Mouse (Mus musculus): ENCODE results near the gene Ccs. TPM values are rescaled to one million over a fixed set of nuclear protein-coding genes. Genes with fewer than 3 reads are reported as not detected.
"Not testable (repeated sequence)": the region's sequence is repeated elsewhere in the genome, so short reads cannot be mapped to it uniquely, and the experiment has no call there.

The Ccs gene
- total RNA-seq (2021), result 10 to 100 TPM; 40.7 to 44.0 TPM
- long read RNA-seq, experiment 1, transcript Ccs-201 (8 exons, 1,067 nt), result major isoform, 24 of 27 reads
- long read RNA-seq, experiment 1, partial matches to known transcripts, result 2 of 27 reads
- long read RNA-seq, experiment 1, other reads (novel, unspliced or antisense), result 0 of 27 reads
- long read RNA-seq, experiment 2, transcript Ccs-201 (8 exons, 1,067 nt), result major isoform, 29 of 34 reads
- long read RNA-seq, experiment 2, partial matches to known transcripts, result 3 of 34 reads
- long read RNA-seq, experiment 2, other reads (novel, unspliced or antisense), result 2 of 34 reads

- DNase-seq (ENCODE audit: low spot score in 2 of 2), result peak; percentile 90 to 96
These were observed at the start of gene Ccs, which contains the start of gene Ccdc87 for GRCm38 (mm10) chr19:4839149-4839548. TSS of gene Ccs (minus strand) at chr19:4839332. TSS of gene Ccdc87 (plus strand) at chr19:4839366.

- no peak for DNase-seq (ENCODE audit: low spot score in 2 of 2)
These were observed 44.8 kb upstream of the Ccs start for GRCm38 (mm10) chr19:4883961-4884360.

GRCm38 (mm10) chr19:4879324-4879703 is 40.2 kb upstream of the Ccs start:
- no peak for DNase-seq (ENCODE audit: low spot score in 2 of 2)

- peak; percentile 90 to 94 for DNase-seq (ENCODE audit: low spot score in 2 of 2)
These were observed 39.5 kb upstream of the Ccs start, which contains the start of gene Zdhhc24 for GRCm38 (mm10) chr19:4878405-4879323. TSS of gene Zdhhc24 (plus strand) at chr19:4878668.

GRCm38 (mm10) chr19:4877785-4878184 is 38.7 kb upstream of the Ccs start, which contains the start of gene Actn3:
TSS of gene Actn3 (minus strand) at chr19:4877909.
- peak in 1 of 2 experiments; percentile 41 for DNase-seq (ENCODE audit: low spot score in 2 of 2)

GRCm38 (mm10) chr19:4876755-4877154 is 37.6 kb upstream of the Ccs start:
- no peak for DNase-seq (ENCODE audit: low spot score in 2 of 2)

- no peak for DNase-seq (ENCODE audit: low spot score in 2 of 2)
These were observed 37.1 kb upstream of the Ccs start for GRCm38 (mm10) chr19:4876241-4876640.

- DNase-seq (ENCODE audit: low spot score in 2 of 2), result not testable (repeated sequence)
These were observed 35.5 kb upstream of the Ccs start for GRCm38 (mm10) chr19:4874613-4875012.

- no peak for DNase-seq (ENCODE audit: low spot score in 2 of 2)
These were observed 26.0 kb upstream of the Ccs start for GRCm38 (mm10) chr19:4865147-4865546.

- DNase-seq (ENCODE audit: low spot score in 2 of 2), result no peak
These were observed 23.9 kb upstream of the Ccs start for GRCm38 (mm10) chr19:4863048-4863447.

GRCm38 (mm10) chr19:4859081-4859480 is 19.9 kb upstream of the Ccs start:
- DNase-seq (ENCODE audit: low spot score in 2 of 2), result no peak

- DNase-seq (ENCODE audit: low spot score in 2 of 2), result no peak
These were observed 16.8 kb upstream of the Ccs start for GRCm38 (mm10) chr19:4855951-4856350.

- no peak for DNase-seq (ENCODE audit: low spot score in 2 of 2)
These were observed 16.3 kb upstream of the Ccs start for GRCm38 (mm10) chr19:4855470-4855820.

- DNase-seq (ENCODE audit: low spot score in 2 of 2), result peak; percentile 70 to 86
These were observed 15.7 kb upstream of the Ccs start, which contains the start of gene Ctsf for GRCm38 (mm10) chr19:4854552-4855469. TSS of gene Ctsf (plus strand) at chr19:4855130.

- no peak for DNase-seq (ENCODE audit: low spot score in 2 of 2)
These were observed 11.1 kb upstream of the Ccs start for GRCm38 (mm10) chr19:4850281-4850680.

- DNase-seq (ENCODE audit: low spot score in 2 of 2), result no peak
These were observed 10.7 kb upstream of the Ccs start for GRCm38 (mm10) chr19:4849800-4850199.

GRCm38 (mm10) chr19:4847490-4847889 is 8.4 kb upstream of the Ccs start:
- DNase-seq (ENCODE audit: low spot score in 2 of 2), result no peak

- no peak for DNase-seq (ENCODE audit: low spot score in 2 of 2)
These were observed 6.7 kb upstream of the Ccs start for GRCm38 (mm10) chr19:4845846-4846245.

- no peak for DNase-seq (ENCODE audit: low spot score in 2 of 2)
These were observed 3.5 kb upstream of the Ccs start for GRCm38 (mm10) chr19:4842611-4843010.

GRCm38 (mm10) chr19:4840848-4841247 is 1.7 kb upstream of the Ccs start:
- DNase-seq (ENCODE audit: low spot score in 2 of 2), result no peak

Data from gastrocnemius, postnatal 4 days (tissue).